Mouse (Mus musculus) spleen, adult 2 months (tissue): ENCODE data around the gene Prkag2.

Source experiments
- CTCF ChIP-seq: fragments of 200-500 bp; IDR thresholded peaks from 2 replicates; pipeline ENCODE4 v1.5.1; 2011; ENCODE audit warnings: mild to moderate bottlenecking, inconsistent platforms; ENCODE audit not compliant: insufficient read depth, insufficient read length, insufficient replicate concordance; ENCODE audit errors: extremely low read depth
- POLR2A ChIP-seq: fragments of 200-500 bp; IDR thresholded peaks from 2 replicates; pipeline ENCODE4 v1.6.1; 2011; ENCODE audit warnings: low read depth, low read length, inconsistent platforms

GRCm38 (mm10) chr5:25041307-25041706 lies 59.1 kb downstream of the Prkag2 start:
- TF ChIP-seq POLR2A (no peak), CTCF (no peak)
